Mouse (Mus musculus): Measurements from ENCODE around the gene Atp13a2. TPM values are rescaled to one million over a fixed set of nuclear protein-coding genes. Genes with fewer than 3 reads are reported as not detected.

Atp13a2 gene
- total and polyA plus RNA-seq, 2 experiments from 2014 or later: 182 to 419 TPM

DNA sequence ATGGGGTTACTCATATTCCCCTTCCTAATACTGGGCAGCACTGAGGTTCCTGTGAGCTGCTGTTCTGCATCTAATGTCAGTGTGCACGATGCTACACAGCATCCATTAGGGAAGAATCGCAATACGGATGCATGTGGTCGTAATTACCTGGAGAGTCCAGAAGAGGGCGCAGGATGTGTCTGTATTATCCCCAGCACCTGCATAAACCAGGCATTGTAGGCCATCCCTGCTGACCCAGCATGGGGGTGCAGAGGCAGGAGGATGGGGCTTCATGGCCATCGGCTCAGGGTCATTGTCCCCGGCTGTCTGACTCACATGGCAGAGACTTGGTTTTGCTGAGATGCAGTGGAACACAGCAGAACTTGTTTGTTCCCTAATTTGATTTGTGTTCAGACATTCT is 22.1 kb upstream of the Atp13a2 start:
- peak; percentile 89 for DNase-seq (ENCODE audit: low spot score)
- Histone ChIP-seq H3K27ac (ENCODE audit: low read depth, low read length) (0 out of 2 replicates have a peak overlapping the region, but pooled peaks have one; percentile 44), H3K9ac (replicated peaks; ENCODE audit: low read length, poor library complexity, severe bottlenecking) (no peak overlapping the region), H3K4me3 (ENCODE audit: low read depth, low read length) (no peak overlapping the region), H3K36me3 (ENCODE audit: insufficient read depth, low read length) (peaks cover 19% of the 10 kb centered on the region), H3K4me1 (ENCODE audit: insufficient read depth, low read length) (peaks cover 14% of the 10 kb centered on the region; the same call in 1 of the 2 replicates), H3K27me3 (ENCODE audit: insufficient read depth, low read length) (no peaks in the 10 kb centered on the region), H3K4me2 (ENCODE audit: low read depth, low read length, poor library complexity, severe bottlenecking) (no peak overlapping the region), H3K9me3 (ENCODE audit: low read length) (no peaks in the 10 kb centered on the region)
- peak; percentile 93 for TF ChIP-seq CTCF (IDR thresholded peaks at IDR 0.05)
- WGBS: 4% methylated on average over 7 of the region's 7 CpGs
- no peak for ATAC-seq (ENCODE audit: low FRiP score)

DNA sequence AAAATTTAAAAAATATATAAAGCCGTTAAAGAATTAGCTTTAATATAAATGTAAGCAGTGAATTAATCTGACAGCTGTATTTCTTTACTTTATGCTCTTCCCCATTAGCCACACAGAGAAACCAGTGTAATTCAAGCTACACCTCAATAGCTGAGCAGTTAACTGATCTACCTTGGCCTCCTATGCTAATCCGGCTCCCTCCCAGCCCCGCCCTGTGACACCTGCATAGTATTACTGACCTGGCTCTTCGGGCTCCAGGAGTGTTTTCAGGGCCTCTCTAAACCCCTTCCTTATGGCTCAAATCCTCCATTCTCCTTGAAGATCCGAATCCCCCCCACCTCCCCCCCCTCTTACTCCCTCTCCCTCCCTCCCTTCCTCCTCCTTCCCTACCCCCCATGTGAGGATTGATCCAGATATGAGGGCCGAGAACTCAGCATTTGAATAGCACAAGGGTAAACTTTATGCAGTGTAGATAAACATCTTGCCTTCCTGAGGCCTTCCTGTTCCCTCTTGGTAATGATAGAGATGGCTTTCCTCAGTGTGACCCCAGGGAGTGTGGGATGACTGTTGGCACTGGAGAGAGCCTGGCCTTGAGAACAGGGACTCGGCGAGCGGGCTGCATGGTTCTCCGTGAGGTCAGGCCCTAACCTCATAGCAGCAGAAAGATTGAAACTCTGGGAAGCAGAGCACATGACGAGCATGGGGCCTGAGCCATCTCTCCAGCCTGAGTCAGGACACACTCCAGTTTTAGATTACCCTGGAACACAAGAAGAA is 19.1 kb upstream of the Atp13a2 start:
- Histone ChIP-seq H3K27me3 (ENCODE audit: insufficient read depth, low read length) (no peaks in the 10 kb centered on the region), H3K27ac (ENCODE audit: low read depth, low read length) (no peak overlapping the region), H3K9me3 (ENCODE audit: low read length) (no peaks in the 10 kb centered on the region), H3K4me1 (ENCODE audit: insufficient read depth, low read length) (peaks cover 8% of the 10 kb centered on the region; the same call in 1 of the 2 replicates), H3K36me3 (ENCODE audit: insufficient read depth, low read length) (peaks cover 43% of the 10 kb centered on the region), H3K4me3 (ENCODE audit: low read depth, low read length) (no peak overlapping the region), H3K9ac (replicated peaks; ENCODE audit: low read length, poor library complexity, severe bottlenecking) (no peak overlapping the region), H3K4me2 (ENCODE audit: low read depth, low read length, poor library complexity, severe bottlenecking) (no peak overlapping the region)
- 89% methylated on average over 11 of the region's 11 CpGs for WGBS
- DNase-seq (ENCODE audit: low spot score): no peak
- ATAC-seq (ENCODE audit: low FRiP score): no peak
- TF ChIP-seq CTCF (IDR thresholded peaks at IDR 0.05): no peak

DNA sequence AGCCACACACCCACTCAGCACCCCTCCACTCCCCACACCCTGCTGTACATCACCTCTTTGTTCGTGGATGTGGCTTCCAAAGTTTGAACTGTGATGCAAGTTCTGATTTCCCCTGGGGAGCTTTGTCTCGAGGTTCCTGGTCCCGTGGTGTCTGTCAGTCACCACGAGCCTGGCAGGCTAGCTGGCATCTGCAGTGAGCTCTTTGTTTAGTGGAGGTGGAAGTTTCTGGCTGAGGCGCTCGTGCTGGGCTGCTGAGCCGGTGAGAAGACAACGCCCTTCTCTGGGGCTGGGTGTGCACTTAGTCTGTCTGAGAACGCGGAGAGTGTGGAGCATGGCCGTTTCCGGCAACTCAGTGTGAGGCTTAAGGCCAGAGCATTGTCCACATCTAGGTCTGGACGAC is 15.0 kb upstream of the Atp13a2 start:
- ATAC-seq (ENCODE audit: low FRiP score) (no peak), DNase-seq (ENCODE audit: low spot score) (no peak)
- no peaks in the 10 kb centered on the region for H3K4me1 ChIP-seq (ENCODE audit: insufficient read depth, low read length)
- H3K27me3 ChIP-seq (ENCODE audit: insufficient read depth, low read length): no peaks in the 10 kb centered on the region
- no peak overlapping the region for H3K9ac ChIP-seq (replicated peaks; ENCODE audit: low read length, poor library complexity, severe bottlenecking)
- no peak overlapping the region for H3K4me3 ChIP-seq (ENCODE audit: low read depth, low read length)
- no peak overlapping the region for H3K27ac ChIP-seq (ENCODE audit: low read depth, low read length)
- WGBS: 85% methylated on average over 13 of the region's 13 CpGs
- H3K4me2 ChIP-seq (ENCODE audit: low read depth, low read length, poor library complexity, severe bottlenecking): no peak overlapping the region
- TF ChIP-seq CTCF (IDR thresholded peaks at IDR 0.05): no peak
- no peaks in the 10 kb centered on the region for H3K9me3 ChIP-seq (ENCODE audit: low read length)
- H3K36me3 ChIP-seq (ENCODE audit: insufficient read depth, low read length): peaks cover 71% of the 10 kb centered on the region

DNA sequence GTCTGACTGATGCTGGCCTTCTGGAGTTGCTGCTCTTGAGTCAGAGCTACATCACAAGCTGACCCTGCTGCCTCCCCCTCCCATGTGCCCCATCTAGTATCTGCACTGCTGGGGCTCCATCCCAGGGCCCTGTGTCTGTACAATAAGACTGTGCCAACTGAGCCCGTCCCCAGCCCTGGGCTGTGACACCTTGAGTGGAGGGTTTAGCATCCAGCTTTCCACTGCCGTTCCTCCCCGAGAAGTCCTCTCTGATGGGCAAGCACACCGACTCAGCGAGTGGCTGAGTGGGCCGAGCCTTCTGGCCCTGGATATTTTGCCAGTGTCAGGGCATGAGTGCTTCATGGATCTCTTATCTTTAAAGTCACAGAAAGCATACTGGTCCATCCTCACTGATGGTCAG is 12.3 kb upstream of the Atp13a2 start:
- Histone ChIP-seq H3K4me1 (ENCODE audit: insufficient read depth, low read length) (no peaks in the 10 kb centered on the region), H3K4me2 (ENCODE audit: low read depth, low read length, poor library complexity, severe bottlenecking) (no peak overlapping the region), H3K27ac (ENCODE audit: low read depth, low read length) (no peak overlapping the region), H3K27me3 (ENCODE audit: insufficient read depth, low read length) (no peaks in the 10 kb centered on the region), H3K36me3 (ENCODE audit: insufficient read depth, low read length) (peaks cover 78% of the 10 kb centered on the region), H3K9ac (replicated peaks; ENCODE audit: low read length, poor library complexity, severe bottlenecking) (no peak overlapping the region), H3K4me3 (ENCODE audit: low read depth, low read length) (no peak overlapping the region), H3K9me3 (ENCODE audit: low read length) (no peaks in the 10 kb centered on the region)
- WGBS: 96% methylated on average over 6 of the region's 6 CpGs
- ATAC-seq (ENCODE audit: low FRiP score) (no peak), DNase-seq (ENCODE audit: low spot score) (no peak)
- TF ChIP-seq CTCF (IDR thresholded peaks at IDR 0.05): no peak

DNA sequence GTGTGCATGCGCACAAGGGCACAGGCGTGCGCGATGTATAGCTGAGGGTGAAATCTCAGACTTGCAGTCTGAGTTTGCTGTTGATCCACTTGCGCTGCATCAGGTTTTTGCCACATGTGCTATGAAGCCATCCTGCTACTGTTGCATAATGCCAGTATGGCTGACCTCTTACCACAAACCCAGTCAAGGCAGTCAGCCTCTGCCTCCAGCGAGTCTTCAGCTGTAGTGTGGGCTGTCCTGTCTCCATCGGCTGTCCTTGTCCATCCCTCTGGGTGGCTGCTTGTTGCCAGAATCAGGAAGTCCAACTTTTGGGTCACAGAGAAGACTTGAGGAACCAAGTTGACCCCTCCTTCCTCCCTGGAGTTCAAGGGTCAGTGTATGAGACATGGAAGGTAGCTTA is 11.3 kb upstream of the Atp13a2 start:
- H3K27me3 ChIP-seq (ENCODE audit: insufficient read depth, low read length): no peaks in the 10 kb centered on the region
- H3K4me2 ChIP-seq (ENCODE audit: low read depth, low read length, poor library complexity, severe bottlenecking): no peak overlapping the region
- TF ChIP-seq CTCF (IDR thresholded peaks at IDR 0.05): no peak
- H3K9me3 ChIP-seq (ENCODE audit: low read length): no peaks in the 10 kb centered on the region
- DNase-seq (ENCODE audit: low spot score) (no peak), ATAC-seq (ENCODE audit: low FRiP score) (no peak)
- no peak overlapping the region for H3K27ac ChIP-seq (ENCODE audit: low read depth, low read length)
- H3K9ac ChIP-seq (replicated peaks; ENCODE audit: low read length, poor library complexity, severe bottlenecking): no peak overlapping the region
- 99% methylated on average over 7 of the region's 7 CpGs for WGBS
- no peaks in the 10 kb centered on the region for H3K4me1 ChIP-seq (ENCODE audit: insufficient read depth, low read length)
- H3K4me3 ChIP-seq (ENCODE audit: low read depth, low read length): no peak overlapping the region
- H3K36me3 ChIP-seq (ENCODE audit: insufficient read depth, low read length): peaks cover 76% of the 10 kb centered on the region

DNA sequence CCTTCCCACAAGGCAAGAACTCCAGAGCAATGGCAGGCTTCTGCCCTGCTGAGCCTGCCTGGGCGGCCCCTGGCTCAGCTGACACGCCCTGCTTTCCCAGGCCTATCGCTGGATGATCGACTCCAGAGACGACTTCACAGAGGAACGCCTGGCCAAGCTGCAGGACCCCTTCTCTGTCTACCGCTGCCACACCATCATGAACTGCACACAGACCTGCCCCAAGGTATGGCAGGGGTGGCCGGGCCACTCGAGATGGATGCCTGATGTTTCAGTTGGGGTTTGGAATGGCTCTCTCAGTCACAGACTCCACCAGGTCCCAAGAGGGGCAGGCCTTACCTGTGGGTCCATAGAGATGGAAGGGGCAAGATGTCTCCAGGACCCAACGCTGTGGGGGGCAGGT is 9.4 kb upstream of the Atp13a2 start:
- Histone ChIP-seq H3K36me3 (ENCODE audit: insufficient read depth, low read length) (peaks cover 65% of the 10 kb centered on the region), H3K4me3 (ENCODE audit: low read depth, low read length) (no peak overlapping the region), H3K4me2 (ENCODE audit: low read depth, low read length, poor library complexity, severe bottlenecking) (no peak overlapping the region), H3K9me3 (ENCODE audit: low read length) (no peaks in the 10 kb centered on the region), H3K4me1 (ENCODE audit: insufficient read depth, low read length) (no peaks in the 10 kb centered on the region), H3K27me3 (ENCODE audit: insufficient read depth, low read length) (no peaks in the 10 kb centered on the region), H3K27ac (ENCODE audit: low read depth, low read length) (no peak overlapping the region), H3K9ac (replicated peaks; ENCODE audit: low read length, poor library complexity, severe bottlenecking) (no peak overlapping the region)
- TF ChIP-seq CTCF (IDR thresholded peaks at IDR 0.05): no peak
- WGBS: 91% methylated on average over 10 of the region's 10 CpGs
- DNase-seq (ENCODE audit: low spot score) (no peak), ATAC-seq (ENCODE audit: low FRiP score) (no peak)

All from midbrain, postnatal 0 days (tissue).